Mouse (Mus musculus) spleen, postnatal 14 days (tissue): ENCODE results near the gene Kirrel3.

Source experiments
- DNase-seq, 2 experiments: peaks; one replicate each; pipeline ENCODE4 v3.0.0; 2021 to 2022; ENCODE audit warnings: low spot score in 2 of 2

The Kirrel3 gene

DNA sequence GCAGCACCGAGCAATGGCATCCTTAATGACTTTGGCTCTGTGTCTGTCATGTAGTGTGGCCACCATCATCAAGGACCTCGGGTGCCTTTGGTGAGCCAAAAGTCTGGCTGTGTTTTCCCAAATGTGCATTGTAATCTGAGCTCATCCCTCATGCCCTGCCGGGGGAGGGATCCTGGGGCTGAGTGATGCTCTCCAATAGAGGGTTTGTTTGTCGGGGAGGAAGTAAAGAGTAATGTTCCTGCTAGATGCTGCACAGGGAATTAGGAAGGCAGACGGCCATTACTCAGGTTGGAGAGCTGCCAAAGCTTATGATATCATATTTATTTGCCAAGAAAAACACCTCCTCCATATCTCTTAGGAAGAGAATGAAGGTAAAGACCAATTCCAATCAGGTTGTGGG is 401.1 kb downstream of the Kirrel3 start:
- DNase-seq: no peak

DNA sequence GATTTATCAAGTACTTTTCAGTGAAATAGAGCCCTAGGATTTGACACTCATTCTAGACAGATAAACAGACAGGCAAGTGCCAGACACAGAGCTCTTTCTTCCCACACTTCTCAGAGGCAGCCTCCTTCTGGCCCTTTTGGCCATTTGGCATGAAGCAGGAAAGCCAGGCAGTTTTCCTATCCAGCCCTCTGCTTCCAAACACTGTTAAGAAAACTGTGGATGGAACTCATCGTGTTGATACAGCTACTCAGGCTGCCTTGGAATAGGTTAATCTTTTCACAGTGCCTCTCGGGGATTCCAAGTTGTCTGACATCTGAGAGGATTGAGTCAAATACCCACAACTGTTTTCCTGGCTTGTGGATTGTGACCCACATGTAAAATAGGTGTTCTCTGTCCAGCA is 401.5 kb downstream of the Kirrel3 start:
- no peak for DNase-seq

DNA sequence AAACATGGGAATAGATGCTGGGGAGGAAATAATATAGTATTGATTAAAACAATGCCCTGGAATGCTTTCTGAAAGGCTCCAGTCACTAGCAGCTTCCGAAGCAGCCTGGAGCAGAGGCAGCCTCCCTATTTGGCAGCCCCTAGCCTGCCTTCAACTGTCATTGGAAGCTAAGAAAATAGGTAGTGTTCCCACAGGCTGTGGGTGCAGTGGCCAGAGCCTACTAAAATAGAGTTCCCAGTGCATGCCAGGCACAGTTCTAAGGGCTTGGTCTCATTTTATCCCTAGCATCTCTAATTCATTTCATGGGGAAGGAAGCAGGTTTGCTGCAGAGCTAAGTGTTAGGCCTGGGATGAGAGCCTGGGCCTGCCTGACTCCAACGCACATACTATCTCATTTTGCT is 402.6 kb downstream of the Kirrel3 start:
- DNase-seq: no peak

DNA sequence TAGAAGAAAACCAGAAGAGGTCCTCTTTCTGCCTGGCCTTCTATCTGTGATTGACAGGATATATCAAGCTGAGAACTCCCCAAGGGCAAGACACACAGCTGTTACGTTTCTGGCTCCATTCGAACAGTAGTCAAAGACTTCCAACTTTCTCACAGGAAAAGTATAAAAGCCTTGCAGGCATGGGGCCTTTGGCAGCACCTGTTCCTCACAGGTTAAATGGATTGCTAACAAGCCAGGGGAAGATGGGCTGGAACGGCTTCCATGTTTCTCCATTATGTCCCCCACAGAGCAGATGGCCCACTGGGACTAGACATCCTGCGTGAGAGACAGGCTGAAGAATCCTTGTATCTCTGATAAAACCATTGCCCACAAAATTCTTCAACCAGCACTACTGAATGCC is 415.5 kb downstream of the Kirrel3 start:
- DNase-seq: no peak

DNA sequence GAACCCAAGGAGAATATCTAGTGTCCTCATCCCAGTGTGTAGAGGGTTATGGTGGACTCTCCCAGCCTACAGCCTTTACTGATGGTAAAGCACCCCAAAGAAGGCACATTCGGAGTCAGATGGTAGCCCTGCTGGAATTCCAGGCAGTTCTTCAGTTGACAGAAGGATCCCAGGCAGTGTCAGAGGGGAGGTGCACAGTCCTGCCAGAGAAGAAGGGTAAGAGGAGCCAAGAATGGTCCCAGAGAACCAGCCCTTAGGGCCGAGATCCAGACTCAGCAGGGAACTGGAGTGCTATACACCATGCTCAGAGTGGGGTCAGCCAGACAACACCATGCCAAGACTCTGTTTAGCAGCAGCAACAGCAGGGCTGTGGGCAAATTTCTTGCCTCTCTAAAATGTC is 416.2 kb downstream of the Kirrel3 start:
- no peak for DNase-seq

DNA sequence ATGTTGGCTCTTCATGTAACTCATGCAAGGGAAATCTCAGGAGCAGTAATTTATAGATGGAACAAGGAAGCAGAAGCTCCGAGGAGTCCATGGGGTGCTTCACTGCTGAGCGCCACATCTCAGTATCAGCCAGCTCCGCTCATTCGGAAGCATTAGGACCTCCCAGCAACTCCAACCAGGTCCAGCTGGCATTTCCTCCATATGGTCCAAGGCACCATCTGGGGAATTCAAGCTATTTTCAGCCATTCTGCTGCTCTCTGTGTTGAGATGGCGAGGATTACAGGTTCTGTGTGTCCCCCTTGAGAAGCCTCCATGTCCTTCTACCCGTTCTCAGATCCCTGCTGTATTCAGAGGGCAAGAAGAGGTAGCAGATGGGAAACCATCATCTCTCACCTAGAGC is 419.5 kb downstream of the Kirrel3 start:
- DNase-seq: no peak

DNA sequence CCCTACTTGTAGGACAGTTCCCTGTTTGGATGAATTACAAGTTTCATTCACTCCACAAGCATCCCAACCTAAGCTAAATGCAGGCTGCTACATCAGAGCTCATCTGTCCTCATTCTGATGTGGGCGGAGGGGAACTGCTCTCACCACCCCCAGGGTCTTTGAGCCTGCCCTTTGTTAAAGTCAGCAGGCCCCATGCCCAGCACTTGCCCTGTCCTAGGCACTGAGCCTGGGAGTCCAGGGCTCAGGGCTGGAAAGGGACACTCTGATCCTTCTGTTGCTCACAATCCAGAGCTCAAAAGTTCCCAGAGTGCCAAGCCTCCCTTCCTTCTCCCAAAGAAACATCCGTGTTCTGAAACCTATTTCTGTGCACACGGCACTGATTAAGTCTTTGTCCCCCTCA is 422.3 kb downstream of the Kirrel3 start:
- DNase-seq: no peak

DNA sequence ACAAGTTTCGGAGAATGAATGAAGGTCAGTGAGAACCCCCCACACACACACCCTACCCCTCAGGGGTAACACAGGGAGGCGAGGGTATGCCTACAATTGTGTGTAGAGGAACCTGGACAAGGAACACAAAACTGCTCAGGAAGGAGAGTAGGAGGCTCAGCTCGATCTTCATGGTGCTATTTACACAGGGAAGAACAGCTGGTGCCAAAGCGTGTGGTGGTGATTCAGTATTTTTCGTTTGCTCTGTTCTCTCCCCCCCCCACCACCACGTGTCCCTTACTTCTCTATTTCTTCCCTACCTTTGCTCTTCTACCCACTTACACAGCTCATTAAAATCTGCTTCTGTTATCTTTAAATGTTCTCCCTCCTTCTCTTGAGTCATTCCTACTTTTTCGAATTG is 426.1 kb downstream of the Kirrel3 start:
- no peak for DNase-seq

DNA sequence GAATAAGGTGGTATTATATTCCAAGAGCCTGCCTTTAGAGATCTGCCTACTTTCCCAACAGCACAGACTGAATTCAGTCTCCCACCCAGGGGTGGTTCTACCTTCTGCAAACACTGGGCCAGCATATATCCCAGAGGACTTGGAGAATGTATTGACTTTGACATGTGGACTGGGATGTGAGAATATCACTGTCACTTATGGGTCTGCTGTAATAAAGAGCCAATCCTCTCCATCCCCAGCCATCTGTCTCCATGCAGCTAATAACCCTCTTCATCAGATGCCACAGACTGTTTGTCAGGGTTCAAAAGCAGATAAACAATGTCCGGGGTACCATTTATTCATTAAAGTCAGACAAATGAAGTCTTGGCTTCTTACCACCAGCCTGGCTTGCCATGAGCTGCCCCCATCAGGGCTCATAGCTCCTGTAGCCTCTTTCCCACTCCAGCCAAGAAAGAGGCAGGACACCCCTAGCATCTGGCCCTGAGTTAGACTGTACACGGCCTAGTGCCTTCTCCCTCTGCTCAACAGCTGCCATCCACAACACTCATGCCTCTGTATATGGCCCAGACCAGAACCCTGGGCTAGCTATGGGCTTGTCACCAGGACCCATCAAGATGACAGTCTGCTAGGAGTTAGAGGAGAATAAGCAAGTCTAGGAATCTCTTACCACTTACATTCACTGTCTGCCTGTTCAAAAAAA is 426.7 kb downstream of the Kirrel3 start:
- no peak for DNase-seq

DNA sequence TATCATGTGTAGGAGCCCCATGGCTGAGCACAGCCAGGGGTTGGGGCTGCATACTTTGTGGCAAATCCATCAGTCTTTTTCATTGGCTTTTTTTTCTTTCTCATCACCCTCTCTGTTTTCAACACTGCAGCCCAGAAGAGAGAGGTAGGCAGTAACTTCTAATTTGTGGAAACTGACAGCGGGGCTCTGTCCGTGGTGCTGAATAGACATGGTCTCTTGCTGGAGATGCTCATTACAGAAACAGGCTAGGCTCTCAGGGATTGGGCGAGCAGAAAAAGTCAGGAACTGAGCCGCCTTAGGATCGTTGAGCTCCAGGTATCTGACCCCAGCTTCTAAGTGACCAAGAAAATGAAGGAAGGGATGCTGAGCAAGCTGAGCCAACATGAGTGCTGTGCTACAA is 427.3 kb downstream of the Kirrel3 start:
- DNase-seq: no peak

DNA sequence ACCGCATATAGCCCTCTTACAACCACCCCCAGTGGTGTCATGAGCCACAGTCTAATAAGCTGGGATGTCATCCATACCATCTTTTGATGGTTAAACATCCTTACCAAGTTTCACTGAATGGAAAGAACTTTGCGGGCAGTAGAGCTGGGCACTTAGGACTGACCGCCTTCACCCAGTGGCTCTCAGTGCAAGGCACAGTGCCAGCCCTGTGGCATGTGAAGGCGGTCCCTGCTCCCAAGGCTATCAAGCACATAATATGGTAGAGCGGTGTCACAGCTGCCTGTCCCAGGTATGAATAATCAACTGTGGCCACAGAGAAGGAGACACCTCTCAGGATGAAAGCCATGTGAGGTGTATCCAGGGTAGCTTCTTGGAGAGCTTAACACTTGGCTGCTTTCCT is 433.3 kb downstream of the Kirrel3 start:
- no peak for DNase-seq

DNA sequence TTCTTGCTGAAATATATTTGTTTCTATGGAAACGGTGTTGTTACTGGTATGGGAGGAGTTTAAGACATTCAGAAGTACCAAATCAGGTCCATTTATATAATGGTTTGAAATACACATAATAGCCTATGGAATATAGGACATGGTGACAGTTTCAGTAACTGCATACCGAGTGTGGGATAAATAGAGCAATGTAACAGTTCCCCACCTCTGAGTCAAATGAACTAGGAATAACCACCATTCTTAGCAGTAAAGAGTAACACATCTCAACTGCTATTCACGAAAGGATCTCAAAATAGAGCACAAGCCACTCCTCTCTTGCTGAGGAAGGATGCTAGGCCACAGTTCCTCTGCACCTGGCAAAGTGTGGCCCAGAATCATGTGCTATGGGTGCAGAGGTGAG is 434.4 kb downstream of the Kirrel3 start:
- no peak for DNase-seq

DNA sequence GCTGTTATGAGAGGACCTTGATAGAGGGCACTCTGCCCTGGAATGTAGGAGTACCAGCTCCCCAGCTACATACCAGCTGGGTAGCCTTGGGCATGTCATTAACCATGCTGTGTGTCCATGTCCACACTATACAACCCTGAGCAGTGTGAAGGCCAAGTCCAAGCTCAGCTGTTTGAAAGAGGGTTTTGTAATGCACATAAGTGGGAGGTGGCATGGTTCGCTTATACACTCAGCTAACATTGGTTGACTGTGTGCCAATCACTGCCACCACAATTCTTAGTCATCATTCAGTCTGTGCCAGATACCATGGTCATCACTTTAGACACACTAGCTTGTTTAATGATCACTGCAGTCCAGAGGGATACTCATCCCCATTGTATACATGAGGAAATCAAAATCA is 436.2 kb downstream of the Kirrel3 start:
- no peak for DNase-seq

DNA sequence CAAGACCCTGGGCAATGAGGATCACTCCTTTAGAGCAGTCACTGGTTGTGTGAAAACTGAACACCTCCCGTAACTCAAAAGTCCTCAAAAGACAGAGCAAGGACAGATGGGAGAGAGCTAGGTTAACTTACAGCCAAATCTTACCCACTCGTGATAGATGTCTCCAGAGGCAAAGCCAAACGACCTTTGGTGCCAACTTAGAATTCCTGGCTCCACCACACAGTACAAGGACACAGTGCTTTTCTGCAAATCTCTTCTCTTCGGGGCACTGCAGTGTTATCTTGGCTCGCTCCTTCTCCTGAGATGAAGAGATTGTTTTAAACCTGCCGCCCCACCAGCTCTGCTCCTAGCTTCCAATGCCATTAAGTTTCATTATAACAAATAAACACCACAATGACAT is 437.0 kb downstream of the Kirrel3 start:
- DNase-seq: no peak

DNA sequence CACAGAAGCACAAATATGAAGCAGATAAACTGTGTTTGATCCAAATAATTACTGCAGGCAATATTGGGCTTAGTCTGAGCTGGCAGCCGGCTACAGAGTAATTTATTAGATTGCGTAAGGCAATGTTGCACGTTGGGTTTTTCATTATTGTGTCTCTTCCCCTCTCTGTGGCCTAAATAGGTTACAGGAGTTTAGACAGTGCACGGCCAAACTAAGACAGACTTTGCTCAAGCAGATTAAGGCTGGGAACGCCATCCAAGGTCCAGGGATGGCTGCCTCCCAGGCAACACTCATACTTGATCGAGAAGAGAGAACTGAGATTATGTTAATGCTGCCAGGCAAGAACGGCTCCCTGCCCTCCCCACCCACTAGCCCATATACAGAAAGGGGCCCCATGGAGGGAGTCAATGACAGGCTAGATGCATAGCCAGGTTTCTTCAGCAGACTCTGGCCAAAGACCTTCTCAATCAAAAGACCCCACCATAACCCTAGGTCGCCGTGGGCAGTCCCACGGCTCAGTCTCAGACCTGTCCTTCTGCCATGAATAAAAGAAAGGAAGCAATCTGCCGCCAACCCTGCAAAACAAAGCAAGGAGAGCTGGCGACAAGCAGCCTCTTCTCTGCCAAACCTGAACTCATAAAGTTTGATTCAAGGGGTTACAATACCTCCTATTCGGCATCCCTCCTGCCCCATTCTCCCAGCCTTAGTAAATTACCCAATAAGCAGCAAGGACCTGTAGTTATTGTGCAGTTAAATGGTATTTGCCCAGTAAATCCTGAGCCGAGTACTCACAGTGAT is 437.6 kb downstream of the Kirrel3 start:
- no peak for DNase-seq

DNA sequence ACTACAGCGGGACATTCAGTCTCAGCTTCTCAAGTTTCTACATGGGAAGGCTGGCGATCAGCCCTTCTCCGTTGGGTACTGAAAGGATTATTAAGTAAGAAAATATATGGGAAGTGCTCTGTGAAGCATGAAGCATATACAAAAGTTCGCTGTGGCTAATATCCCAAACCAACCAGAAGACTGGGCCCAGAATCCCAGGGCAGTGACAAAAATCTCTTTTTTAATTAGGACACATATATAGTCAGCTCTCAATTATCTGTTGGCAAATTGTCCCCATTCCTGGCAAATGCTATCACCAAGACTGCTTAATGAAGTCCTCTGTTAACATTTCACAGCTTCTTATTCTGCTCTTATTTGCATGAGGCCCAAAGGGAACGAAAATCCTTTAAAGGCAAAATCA is 439.9 kb downstream of the Kirrel3 start:
- DNase-seq: no peak

DNA sequence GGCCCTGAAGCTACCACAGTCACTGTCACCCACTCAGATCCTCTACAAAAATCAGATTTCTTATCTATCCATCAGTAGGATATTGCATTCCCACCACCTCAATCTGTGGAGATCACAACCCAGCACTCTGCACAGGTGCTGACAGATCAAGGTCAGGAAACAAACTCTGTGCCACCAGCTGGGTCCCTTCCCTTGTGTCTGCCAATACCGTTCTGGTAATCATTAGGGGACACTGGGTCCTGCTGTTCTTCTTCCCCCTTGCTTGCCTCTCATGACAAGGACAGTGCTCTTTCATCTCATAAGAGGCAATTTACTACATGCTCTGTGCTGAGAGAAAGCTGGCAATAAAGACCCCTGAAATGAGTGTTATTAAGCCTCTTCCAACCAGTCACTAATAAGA is 444.7 kb downstream of the Kirrel3 start:
- DNase-seq: no peak

DNA sequence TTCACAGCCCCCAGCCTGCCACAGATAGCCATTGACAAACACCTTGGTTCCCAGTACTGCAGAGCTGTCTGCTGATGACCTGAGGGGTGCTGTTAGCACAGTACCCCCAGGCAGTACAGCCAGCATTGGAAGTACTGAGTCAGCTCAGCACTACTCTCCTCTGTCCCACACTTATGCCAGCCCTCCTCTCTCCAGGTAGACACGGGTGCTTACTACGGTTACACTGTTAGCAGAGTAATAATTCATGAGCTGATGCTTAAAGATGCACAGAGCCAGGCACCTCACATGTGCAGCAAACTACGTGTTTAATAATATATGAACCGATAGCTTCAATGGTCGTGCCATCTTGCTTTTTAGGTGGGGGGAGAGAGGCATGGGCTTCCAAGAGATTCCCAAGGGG is 452.4 kb downstream of the Kirrel3 start:
- no peak for DNase-seq

DNA sequence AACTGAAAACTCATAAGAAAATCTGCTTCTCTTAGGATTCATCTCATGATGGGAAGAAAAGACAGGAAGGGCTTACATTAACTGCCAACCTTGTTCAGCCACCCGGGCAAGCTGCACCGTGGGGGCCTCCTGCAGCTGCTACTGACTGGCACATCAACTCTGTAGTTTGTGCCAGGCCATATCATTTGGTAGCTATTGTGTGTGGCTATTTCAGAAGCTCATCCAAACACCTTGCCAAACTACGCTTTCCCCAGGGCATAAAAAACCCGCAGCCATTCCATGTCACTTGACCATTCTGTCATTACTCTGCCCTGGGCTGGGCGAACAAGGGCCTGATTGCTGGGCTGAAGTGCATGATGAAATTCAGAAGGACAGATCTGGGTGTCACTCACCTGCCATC is 453.9 kb downstream of the Kirrel3 start:
- DNase-seq: no peak

DNA sequence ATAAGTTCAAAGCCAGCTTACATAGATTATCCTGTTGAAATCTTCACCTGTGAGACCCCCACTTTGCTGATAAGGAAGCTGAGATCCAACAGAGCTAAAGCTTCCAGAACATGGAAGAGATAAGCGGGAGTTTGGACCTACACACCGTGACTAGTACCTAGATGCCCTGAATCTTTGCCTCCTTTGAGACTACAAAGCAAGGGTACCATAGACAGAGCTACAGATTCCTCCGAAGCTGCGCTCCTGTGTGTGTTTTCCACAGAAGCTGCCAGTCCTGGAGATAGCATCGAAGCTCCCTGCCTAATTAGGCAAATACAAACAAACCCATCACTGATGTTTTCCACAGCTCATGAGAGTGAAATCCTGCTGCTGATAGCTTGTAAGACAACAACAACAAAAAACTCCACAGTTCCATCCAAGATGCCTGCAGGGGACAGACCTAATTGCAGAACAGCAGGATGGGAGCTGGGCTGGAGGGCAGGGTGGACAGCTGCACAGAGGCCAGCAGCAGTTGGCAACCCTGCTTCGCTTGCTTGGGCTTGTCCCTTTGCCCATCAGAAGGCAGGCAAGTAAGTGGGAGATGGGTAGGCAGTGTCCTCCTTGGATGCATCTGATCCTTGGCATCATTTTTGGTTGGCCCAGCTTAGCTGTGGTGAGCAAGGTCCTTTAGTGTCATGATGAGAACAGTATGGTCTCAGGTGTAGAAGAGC is 456.6 kb downstream of the Kirrel3 start:
- no peak for DNase-seq

DNA sequence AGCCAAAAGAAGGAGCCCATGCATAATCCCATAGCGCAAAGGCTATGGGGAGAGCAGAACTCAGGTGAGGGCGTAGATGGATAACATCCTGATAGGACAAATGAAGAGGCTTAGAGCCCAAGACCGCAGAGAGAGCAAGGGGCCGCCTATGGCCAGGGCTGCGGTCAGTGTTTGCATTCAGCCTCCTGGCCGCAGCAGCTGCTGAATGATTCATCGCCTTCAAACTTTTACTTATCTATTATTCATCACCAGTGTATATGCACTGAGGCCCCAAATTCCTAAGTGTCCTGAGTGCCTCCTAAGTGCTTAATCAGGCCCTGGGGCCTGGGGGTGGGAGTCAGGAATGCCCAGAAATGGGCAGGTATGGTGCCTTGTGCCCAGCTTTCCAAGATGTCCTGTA is 457.3 kb downstream of the Kirrel3 start:
- DNase-seq: no peak

DNA sequence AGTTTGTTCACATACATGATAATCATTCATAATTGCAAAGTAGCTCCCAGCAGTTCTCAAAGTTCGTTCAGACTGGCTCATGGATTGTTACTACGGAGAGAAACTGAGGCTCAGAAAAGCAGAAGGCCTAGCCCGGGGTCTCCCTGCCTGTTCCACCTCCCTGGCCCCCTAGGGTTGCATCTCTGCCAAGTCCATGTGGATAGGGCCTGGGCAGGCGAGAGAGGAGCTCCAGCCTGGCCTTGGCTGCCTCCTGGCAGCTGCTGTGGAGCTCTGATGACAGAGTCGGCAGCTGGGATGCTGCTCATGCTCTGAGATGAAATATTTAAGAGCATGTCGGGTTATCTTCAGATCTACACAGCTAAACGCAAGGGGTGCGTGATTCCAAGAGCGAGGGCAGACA is 459.6 kb downstream of the Kirrel3 start:
- no peak for DNase-seq

DNA sequence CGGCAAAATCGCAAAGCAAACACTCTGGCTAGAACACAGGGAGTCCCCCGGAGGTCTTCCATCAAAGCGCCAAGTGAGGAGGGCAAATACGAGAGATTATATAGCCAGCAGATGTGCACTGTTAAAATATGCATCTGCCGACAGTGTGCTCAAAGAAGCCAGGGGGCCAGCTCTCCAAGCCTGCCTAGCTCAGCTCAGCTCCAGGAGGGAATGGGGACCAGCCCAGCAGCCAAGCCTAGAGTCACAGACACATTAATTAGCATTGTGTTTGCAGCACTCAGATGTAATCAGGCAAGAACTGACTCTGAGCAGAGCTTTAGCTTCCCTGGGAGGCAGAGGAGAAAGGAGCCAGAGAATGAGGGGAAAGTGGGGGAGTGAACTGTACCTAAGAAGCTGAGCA is 461.6 kb downstream of the Kirrel3 start:
- DNase-seq: no peak
